Mouse (Mus musculus): ENCODE results near the gene Klc2. TPM values are rescaled to one million over a fixed set of nuclear protein-coding genes. Genes with fewer than 3 reads are reported as not detected.
"Not testable (repeated sequence)": the region's sequence is repeated elsewhere in the genome, so short reads cannot be mapped to it uniquely, and the experiment has no call there.

Gene Klc2
- 15.4 and 24.5 TPM in 2 replicates for polyA plus RNA-seq (2014; fragmentation: Nextera tagmentation; extraction: Ambion mirVana)

GRCm38 (mm10) chr19:5118384-5118698, at the start of gene Klc2:
Klc2 (minus strand) TSS chr19:5118560.
- Histone ChIP-seq H3K4me3 (ENCODE audit: low read length) (peak within 1 kb of the TSS; percentile 88), H3K9me3 (ENCODE audit: control insufficient read depth, low read length) (no peaks in the 10 kb centered on the region), H3K36me3 (ENCODE audit: control insufficient read depth, insufficient read depth, low read length) (peaks cover 8% of the 10 kb centered on the region; the same call in 1 of the 2 replicates), H3K4me1 (ENCODE audit: control insufficient read depth, insufficient read depth, low read length) (peaks cover 12% of the 10 kb centered on the region), H3K9ac (ENCODE audit: low read depth, low read length) (peak within 1 kb of the TSS; percentile 76), H3K4me2 (replicated peaks; ENCODE audit: low read depth, low read length) (peak within 1 kb of the TSS; percentile 94), H3K27ac (ENCODE audit: low read depth, low read length) (peak within 1 kb of the TSS; percentile 89), H3K27me3 (ENCODE audit: control insufficient read depth, insufficient read depth, low read length) (no peaks in the 10 kb centered on the region)
- peak; percentile 93 for ATAC-seq (ENCODE audit: low FRiP score, low TSS enrichment)
- 1% methylated on average over 18 of the region's 18 CpGs for WGBS

GRCm38 (mm10) chr19:5167477-5167876, 49.1 kb upstream of the Klc2 start:
- no peaks in the 10 kb centered on the region for H3K27me3 ChIP-seq (ENCODE audit: control insufficient read depth, insufficient read depth, low read length)

GRCm38 (mm10) chr19:5164380-5164779, 46.0 kb upstream of the Klc2 start:
- Histone ChIP-seq H3K36me3 (ENCODE audit: control insufficient read depth, insufficient read depth, low read length) (peaks cover 5% of the 10 kb centered on the region; the same call in 1 of the 2 replicates), H3K27me3 (ENCODE audit: control insufficient read depth, insufficient read depth, low read length) (no peaks in the 10 kb centered on the region), H3K27ac (ENCODE audit: low read depth, low read length) (no peak overlapping the region), H3K4me3 (ENCODE audit: low read length) (no peak overlapping the region), H3K4me2 (replicated peaks; ENCODE audit: low read depth, low read length) (no peak overlapping the region), H3K9me3 (ENCODE audit: control insufficient read depth, low read length) (no peaks in the 10 kb centered on the region), H3K4me1 (ENCODE audit: control insufficient read depth, insufficient read depth, low read length) (no peaks in the 10 kb centered on the region), H3K9ac (ENCODE audit: low read depth, low read length) (no peak overlapping the region)
- ATAC-seq (ENCODE audit: low FRiP score, low TSS enrichment): no peak
- WGBS: 73% methylated on average over 2 of the region's 2 CpGs

More at GRCm38 (mm10) chr19:5167477-5167876, 49.1 kb upstream of the Klc2 start:
- Histone ChIP-seq H3K4me1 (ENCODE audit: control insufficient read depth, insufficient read depth, low read length) (no peaks in the 10 kb centered on the region), H3K4me2 (replicated peaks; ENCODE audit: low read depth, low read length) (no peak overlapping the region), H3K36me3 (ENCODE audit: control insufficient read depth, insufficient read depth, low read length) (no peaks in the 10 kb centered on the region), H3K9me3 (ENCODE audit: control insufficient read depth, low read length) (no peaks in the 10 kb centered on the region), H3K9ac (ENCODE audit: low read depth, low read length) (no peak overlapping the region), H3K27ac (ENCODE audit: low read depth, low read length) (no peak overlapping the region), H3K4me3 (ENCODE audit: low read length) (no peak overlapping the region)
- WGBS: 85% methylated on average over 4 of the region's 4 CpGs
- no peak for ATAC-seq (ENCODE audit: low FRiP score, low TSS enrichment)

GRCm38 (mm10) chr19:5161913-5162312, 43.6 kb upstream of the Klc2 start:
- ATAC-seq (ENCODE audit: low FRiP score, low TSS enrichment): no peak
- H3K9ac ChIP-seq (ENCODE audit: low read depth, low read length): no peak overlapping the region

GRCm38 (mm10) chr19:5152261-5152660, 33.9 kb upstream of the Klc2 start:
- Histone ChIP-seq H3K27me3 (ENCODE audit: control insufficient read depth, insufficient read depth, low read length) (no peaks in the 10 kb centered on the region), H3K4me2 (replicated peaks; ENCODE audit: low read depth, low read length) (no peak overlapping the region), H3K4me1 (ENCODE audit: control insufficient read depth, insufficient read depth, low read length) (no peaks in the 10 kb centered on the region), H3K9me3 (ENCODE audit: control insufficient read depth, low read length) (no peaks in the 10 kb centered on the region), H3K9ac (ENCODE audit: low read depth, low read length) (no peak overlapping the region), H3K27ac (ENCODE audit: low read depth, low read length) (no peak overlapping the region), H3K36me3 (ENCODE audit: control insufficient read depth, insufficient read depth, low read length) (peaks cover 26% of the 10 kb centered on the region), H3K4me3 (ENCODE audit: low read length) (no peak overlapping the region)
- ATAC-seq (ENCODE audit: low FRiP score, low TSS enrichment): no peak
- 89% methylated on average over 6 of the region's 6 CpGs for WGBS

More at GRCm38 (mm10) chr19:5161913-5162312, 43.6 kb upstream of the Klc2 start:
- Histone ChIP-seq H3K27ac (ENCODE audit: low read depth, low read length) (no peak overlapping the region), H3K9me3 (ENCODE audit: control insufficient read depth, low read length) (no peaks in the 10 kb centered on the region), H3K4me2 (replicated peaks; ENCODE audit: low read depth, low read length) (no peak overlapping the region), H3K4me1 (ENCODE audit: control insufficient read depth, insufficient read depth, low read length) (no peaks in the 10 kb centered on the region), H3K27me3 (ENCODE audit: control insufficient read depth, insufficient read depth, low read length) (no peaks in the 10 kb centered on the region), H3K36me3 (ENCODE audit: control insufficient read depth, insufficient read depth, low read length) (peaks cover 5% of the 10 kb centered on the region; the same call in 1 of the 2 replicates), H3K4me3 (ENCODE audit: low read length) (no peak overlapping the region)
- 85% methylated on average over 3 of the region's 3 CpGs for WGBS

GRCm38 (mm10) chr19:5151741-5152140, 33.4 kb upstream of the Klc2 start:
- H3K9ac ChIP-seq (ENCODE audit: low read depth, low read length): no peak overlapping the region
- H3K27ac ChIP-seq (ENCODE audit: low read depth, low read length): no peak overlapping the region
- H3K4me3 ChIP-seq (ENCODE audit: low read length): no peak overlapping the region
- no peaks in the 10 kb centered on the region for H3K9me3 ChIP-seq (ENCODE audit: control insufficient read depth, low read length)
- ATAC-seq (ENCODE audit: low FRiP score, low TSS enrichment): no peak
- WGBS: 90% methylated on average over 5 of the region's 5 CpGs
- H3K4me1 ChIP-seq (ENCODE audit: control insufficient read depth, insufficient read depth, low read length): no peaks in the 10 kb centered on the region
- H3K4me2 ChIP-seq (replicated peaks; ENCODE audit: low read depth, low read length): no peak overlapping the region
- peaks cover 26% of the 10 kb centered on the region for H3K36me3 ChIP-seq (ENCODE audit: control insufficient read depth, insufficient read depth, low read length)
- no peaks in the 10 kb centered on the region for H3K27me3 ChIP-seq (ENCODE audit: control insufficient read depth, insufficient read depth, low read length)

GRCm38 (mm10) chr19:5151331-5151730, 33.0 kb upstream of the Klc2 start:
- Histone ChIP-seq H3K4me2 (replicated peaks; ENCODE audit: low read depth, low read length) (no peak overlapping the region), H3K27me3 (ENCODE audit: control insufficient read depth, insufficient read depth, low read length) (no peaks in the 10 kb centered on the region), H3K9ac (ENCODE audit: low read depth, low read length) (no peak overlapping the region), H3K9me3 (ENCODE audit: control insufficient read depth, low read length) (no peaks in the 10 kb centered on the region), H3K4me1 (ENCODE audit: control insufficient read depth, insufficient read depth, low read length) (no peaks in the 10 kb centered on the region), H3K36me3 (ENCODE audit: control insufficient read depth, insufficient read depth, low read length) (peaks cover 29% of the 10 kb centered on the region), H3K4me3 (ENCODE audit: low read length) (no peak overlapping the region), H3K27ac (ENCODE audit: low read depth, low read length) (no peak overlapping the region)
- 38% methylated on average over 3 of the region's 3 CpGs for WGBS
- ATAC-seq (ENCODE audit: low FRiP score, low TSS enrichment): peak; percentile 39; the same call in 1 of the 2 replicates

- 93% methylated on average over 6 of the region's 6 CpGs for WGBS
- Histone ChIP-seq H3K4me3 (ENCODE audit: low read length) (no peak overlapping the region), H3K36me3 (ENCODE audit: control insufficient read depth, insufficient read depth, low read length) (peaks cover 26% of the 10 kb centered on the region), H3K27me3 (ENCODE audit: control insufficient read depth, insufficient read depth, low read length) (no peaks in the 10 kb centered on the region), H3K27ac (ENCODE audit: low read depth, low read length) (no peak overlapping the region), H3K9ac (ENCODE audit: low read depth, low read length) (no peak overlapping the region), H3K4me1 (ENCODE audit: control insufficient read depth, insufficient read depth, low read length) (no peaks in the 10 kb centered on the region), H3K4me2 (replicated peaks; ENCODE audit: low read depth, low read length) (no peak overlapping the region), H3K9me3 (ENCODE audit: control insufficient read depth, low read length) (no peaks in the 10 kb centered on the region)
- no peak for ATAC-seq (ENCODE audit: low FRiP score, low TSS enrichment)
Measured at GRCm38 (mm10) chr19:5150358-5150757, 32.0 kb upstream of the Klc2 start.

- H3K4me2 ChIP-seq (replicated peaks; ENCODE audit: low read depth, low read length); H3K9me3 ChIP-seq (ENCODE audit: control insufficient read depth, low read length); ATAC-seq (ENCODE audit: low FRiP score, low TSS enrichment); H3K27ac ChIP-seq (ENCODE audit: low read depth, low read length); H3K27me3 ChIP-seq (ENCODE audit: control insufficient read depth, insufficient read depth, low read length); H3K9ac ChIP-seq (ENCODE audit: low read depth, low read length); H3K4me3 ChIP-seq (ENCODE audit: low read length); H3K4me1 ChIP-seq (ENCODE audit: control insufficient read depth, insufficient read depth, low read length): not testable (repeated sequence)
- 80% methylated on average over 6 of the region's 6 CpGs for WGBS
- peaks cover 31% of the 10 kb centered on the region for H3K36me3 ChIP-seq (ENCODE audit: control insufficient read depth, insufficient read depth, low read length)
Measured at GRCm38 (mm10) chr19:5149041-5149440, 30.7 kb upstream of the Klc2 start.

All from kidney, embryonic 14.5 days (tissue).